Mouse (Mus musculus) spleen, postnatal 10 days (tissue): ENCODE measurements around the gene Notch2.
"Not testable (repeated sequence)": the region's sequence is repeated elsewhere in the genome, so short reads cannot be mapped to it uniquely, and the experiment has no call there.

ENCODE experiments used
- DNase-seq, 2 experiments: peaks; one replicate each; pipeline ENCODE4 v3.0.0; 2021 to 2022; ENCODE audit warnings: low spot score in 2 of 2

Notch2 gene

GRCm38 (mm10) chr3:98031104-98031503 lies 17.8 kb downstream of the Notch2 start:
- no peak for DNase-seq

DNA sequence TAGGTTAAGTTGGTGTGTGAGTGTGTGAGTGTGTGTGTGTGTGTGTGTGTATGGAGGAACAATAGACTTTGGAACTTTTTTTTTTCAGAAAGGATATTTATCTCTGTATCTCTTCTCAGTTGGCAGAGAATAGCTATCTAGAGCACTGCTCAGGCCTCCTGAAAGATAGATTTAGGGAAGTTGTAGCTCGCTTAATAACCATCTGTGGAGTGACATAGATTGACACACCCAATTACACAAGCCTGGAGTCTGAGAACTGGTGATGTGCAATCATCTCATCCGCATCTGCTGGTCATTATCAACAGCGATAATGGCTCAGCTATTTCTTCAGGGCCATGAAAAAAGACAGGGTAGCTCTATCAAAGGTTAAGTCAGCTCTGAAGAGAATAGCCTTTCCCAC lies 18.9 kb downstream of the Notch2 start:
- no peak for DNase-seq

GRCm38 (mm10) chr3:98032944-98033343 lies 19.6 kb downstream of the Notch2 start:
- DNase-seq = no peak

GRCm38 (mm10) chr3:98034622-98035593 lies 21.6 kb downstream of the Notch2 start:
- DNase-seq = no peak

GRCm38 (mm10) chr3:98036161-98036560 lies 22.8 kb downstream of the Notch2 start:
- DNase-seq = no peak

DNA sequence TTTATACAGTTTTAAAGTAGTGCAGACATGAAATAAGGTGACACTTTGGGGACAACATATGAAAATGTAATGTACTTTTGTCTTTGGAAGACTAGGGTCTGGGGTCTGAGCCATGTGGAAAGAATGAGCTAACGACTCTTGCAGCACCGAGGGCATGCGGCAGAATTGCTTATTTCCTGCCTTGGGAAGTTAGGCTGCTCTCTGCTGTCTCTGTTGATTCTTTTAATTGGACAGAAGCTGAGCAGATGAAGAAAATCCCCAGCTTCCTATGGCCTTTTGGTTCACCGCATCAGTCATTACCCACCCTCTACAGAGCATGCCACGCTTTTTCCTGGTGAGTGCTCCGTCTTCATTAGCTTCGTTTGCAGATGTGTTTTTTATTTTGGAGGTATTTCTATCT lies 23.8 kb downstream of the Notch2 start:
- DNase-seq = no peak

DNA sequence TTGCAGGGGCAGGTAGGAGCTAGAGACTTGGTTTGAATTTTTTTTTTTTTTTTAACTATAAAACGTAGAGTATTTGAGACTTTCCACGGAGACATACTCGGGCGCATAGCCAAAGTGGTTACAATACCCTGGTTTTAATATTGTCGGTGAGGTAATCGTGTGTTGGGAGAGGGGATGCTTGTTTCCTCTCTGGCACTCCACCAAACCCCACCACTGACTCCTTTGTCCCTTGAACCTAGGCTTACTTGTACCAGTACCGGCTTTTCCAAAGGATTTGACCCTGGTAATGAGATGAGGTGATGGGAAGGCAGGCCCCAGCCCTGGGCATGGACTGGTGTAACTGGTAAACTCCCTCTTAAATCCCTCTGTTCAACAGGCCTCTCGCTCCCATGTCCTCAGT lies 25.3 kb downstream of the Notch2 start:
- no peak for DNase-seq

DNA sequence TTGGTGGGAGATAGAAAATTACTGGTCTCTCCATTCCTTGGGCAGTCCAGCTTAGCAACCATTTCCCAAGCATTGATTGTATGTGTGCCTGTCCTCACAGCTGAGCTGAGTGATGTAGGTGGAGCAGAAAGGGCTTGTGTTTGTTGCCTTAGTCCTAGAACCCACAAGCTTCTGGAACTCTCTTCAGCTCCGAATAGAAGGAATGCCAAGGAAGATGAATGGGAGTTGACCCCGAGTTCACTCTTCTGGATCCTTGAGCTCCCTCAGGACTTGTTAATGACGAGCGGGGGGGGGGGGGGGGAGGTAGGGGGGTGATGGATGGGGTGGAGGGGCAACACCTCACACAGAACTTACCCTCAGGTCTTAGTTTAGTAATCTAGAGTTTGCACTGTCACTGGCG lies 25.9 kb downstream of the Notch2 start:
- DNase-seq = no peak

DNA sequence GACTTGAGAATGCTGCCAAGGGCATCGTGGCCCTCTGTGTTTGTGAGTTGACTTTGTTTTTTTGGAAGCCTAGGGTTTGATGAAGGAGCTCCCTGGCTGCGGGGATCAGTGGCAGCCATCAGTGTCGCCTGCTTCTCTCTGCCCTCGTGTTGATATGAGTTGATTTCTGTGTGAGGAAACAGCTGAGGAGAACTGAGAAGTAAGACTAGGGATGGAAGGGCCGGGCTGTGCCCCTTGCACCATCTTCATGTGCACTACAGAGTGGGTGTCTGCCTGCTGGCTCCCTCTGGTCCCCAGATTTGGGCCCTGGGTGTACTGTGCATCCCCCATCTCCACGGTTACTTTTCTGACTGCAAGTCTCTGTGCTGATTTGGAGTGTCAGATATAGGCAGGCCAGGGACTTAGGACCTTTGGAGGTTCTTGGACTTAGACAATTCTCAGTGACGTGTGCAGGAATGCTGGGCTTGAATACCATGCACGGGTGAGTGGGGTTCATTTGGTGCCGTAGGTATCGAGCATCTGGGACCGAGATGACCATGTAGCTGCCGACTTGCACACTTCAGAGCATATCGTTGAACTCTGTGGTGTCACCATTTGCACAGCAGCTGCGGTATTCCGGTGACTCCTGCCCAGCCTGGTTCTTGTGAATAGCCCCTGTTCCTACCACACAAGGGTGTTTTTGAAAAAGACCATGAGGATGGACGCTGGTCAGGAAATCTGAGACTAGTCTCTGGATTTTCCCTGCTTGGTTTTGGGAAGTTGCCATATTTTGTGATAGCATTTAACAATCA lies 26.5 kb downstream of the Notch2 start:
- no peak for DNase-seq

DNA sequence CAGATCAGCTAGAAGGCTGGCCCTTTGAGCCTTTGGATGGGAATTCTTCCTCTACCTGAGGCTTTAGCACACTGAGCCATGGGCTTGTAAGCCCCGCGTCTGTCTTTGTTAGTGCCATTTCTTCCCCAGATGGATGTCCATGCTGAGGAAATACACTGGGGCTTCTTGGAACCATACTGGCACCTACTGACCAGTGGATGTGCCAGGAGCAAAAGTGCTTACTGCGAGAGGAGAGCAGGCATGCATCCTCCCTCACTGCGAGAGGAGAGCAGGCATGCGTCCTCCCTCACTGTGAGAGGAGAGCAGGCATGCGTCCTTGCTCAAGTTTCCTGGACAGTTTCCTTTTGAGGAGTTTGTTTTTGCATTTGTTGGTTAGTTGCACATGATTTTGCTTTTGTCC lies 27.5 kb downstream of the Notch2 start:
- DNase-seq = no peak

DNA sequence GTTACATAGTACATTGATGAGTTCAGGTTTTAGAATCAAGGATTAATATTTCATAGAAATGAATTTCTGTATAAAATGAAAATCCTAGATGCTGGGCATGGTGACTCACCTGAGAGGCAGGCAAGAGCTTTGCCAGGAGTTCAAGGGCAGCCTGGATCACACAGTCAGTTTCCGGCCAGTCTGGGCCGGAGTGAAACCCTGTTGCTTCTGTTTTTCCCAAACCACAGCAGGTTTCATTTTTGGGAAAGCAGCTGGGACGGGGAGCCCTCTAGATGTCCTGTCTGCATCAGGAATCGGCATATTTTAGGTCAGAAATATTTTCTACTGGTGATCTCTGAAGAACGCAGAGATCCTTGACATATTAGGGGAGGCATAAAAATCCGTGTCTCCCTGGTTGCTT lies 29.0 kb downstream of the Notch2 start:
- no peak for DNase-seq

- no peak for DNase-seq
These were observed 29.7 kb downstream of the Notch2 start for GRCm38 (mm10) chr3:98042955-98043456.

DNA sequence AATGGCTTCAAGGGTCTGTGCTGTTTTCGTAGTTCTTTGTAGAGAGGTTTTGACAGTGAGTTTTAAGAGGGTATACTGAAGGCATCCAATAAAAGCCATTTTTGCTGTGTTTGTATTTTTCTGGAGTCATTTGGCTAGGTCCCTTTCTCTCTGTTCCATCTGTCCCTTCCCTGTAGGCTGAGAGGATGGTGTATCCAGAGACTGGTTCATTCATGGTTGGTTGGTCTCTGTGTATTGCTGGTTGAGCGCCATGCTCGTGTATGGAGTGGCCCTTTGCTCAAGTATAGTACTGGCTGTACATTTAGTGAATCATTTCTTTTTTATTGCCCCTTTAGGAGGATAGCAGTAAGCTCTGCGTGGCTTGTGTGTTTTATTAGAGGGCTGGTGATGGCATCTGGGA lies 30.3 kb downstream of the Notch2 start:
- no peak for DNase-seq

GRCm38 (mm10) chr3:98044768-98045368 lies 31.5 kb downstream of the Notch2 start:
- DNase-seq = no peak

DNA sequence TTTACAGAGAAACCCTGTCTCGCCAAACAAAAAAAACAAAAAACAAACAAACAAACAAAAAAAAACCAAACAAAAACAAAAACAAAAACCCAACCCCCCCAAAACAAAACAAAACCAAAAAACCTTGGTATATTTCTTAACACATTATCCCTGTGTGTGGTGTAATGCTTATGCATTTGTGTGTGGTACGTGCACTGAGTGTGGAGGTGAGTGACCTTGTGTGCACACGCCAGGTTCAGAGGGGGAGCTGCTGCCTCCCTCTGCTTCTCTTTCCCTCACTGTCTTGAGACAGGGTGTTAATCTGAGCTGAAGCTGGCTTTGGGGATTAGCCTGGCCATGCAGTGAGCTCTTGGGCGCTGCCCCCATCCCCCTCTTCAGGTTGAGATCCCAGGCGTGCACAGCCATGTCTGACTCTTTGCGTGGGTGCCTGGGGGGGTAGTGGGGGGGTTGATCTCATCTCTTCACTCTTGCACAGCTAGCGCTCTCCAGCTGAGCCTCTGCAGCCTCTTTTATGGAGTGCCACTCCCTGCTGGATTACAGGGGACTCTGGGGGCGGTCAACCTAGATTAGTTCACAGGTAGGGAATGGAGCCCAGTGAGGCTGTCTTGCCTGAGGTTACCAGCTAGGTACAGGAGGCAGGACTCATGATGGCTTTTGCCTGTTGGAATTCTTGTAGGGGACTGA lies 32.3 kb downstream of the Notch2 start:
- no peak for DNase-seq

DNA sequence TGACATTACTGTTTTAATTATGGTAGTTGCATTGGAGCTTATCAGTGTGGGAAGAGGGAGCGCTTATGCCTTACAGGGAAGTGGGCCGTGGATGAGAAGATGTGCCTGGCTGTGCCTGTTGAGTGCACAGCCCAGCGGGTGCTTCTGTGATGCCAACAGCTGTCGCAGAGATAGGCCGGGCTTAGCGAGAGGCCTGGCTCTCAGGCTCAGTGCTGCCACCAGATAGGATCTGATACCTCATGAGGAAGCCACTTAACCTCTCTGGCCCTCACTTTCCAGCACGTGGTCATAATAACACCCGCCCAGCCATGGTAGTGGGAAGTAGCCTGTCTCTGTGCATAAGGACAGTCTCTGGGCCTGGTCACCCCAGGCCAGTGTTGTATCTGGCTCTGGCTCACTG lies 33.0 kb downstream of the Notch2 start:
- DNase-seq = peak in 1 of 2 experiments; percentile 60

GRCm38 (mm10) chr3:98049671-98050070 lies 36.3 kb downstream of the Notch2 start:
- DNase-seq = no peak

- DNase-seq = not testable (repeated sequence)
These were observed 36.8 kb downstream of the Notch2 start for GRCm38 (mm10) chr3:98050086-98050485.

- DNase-seq = no peak
These were observed 37.4 kb downstream of the Notch2 start for GRCm38 (mm10) chr3:98050492-98051406.

DNA sequence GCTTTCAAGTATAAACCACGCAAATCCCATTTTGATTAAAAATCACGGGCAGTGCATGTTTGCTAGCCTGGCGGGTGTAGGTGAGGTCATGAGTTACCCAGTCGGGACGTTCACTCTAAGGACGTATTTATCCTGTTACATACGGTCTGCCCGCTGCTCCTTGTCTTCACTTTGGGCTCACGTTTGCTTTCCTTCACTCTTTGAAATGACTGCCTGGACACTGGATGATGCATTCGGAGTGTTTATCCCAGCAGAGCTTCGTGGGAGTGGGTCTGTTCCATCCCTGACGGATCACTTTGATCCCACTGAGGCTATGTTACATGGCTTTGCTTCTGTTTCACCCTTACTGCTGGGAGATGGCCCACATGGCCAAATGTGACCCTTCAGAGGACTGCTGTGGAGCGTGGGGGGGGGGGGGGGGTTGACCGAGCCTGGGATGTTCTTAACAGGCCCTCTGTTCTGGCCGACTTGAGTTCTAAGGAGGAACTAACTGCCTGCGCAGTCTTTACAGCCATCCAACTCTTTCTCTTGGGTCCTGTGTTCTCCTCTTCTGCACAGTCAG lies 38.2 kb downstream of the Notch2 start:
- DNase-seq = no peak
